Mouse (Mus musculus): ENCODE measurements around the gene Maml3.

DNA sequence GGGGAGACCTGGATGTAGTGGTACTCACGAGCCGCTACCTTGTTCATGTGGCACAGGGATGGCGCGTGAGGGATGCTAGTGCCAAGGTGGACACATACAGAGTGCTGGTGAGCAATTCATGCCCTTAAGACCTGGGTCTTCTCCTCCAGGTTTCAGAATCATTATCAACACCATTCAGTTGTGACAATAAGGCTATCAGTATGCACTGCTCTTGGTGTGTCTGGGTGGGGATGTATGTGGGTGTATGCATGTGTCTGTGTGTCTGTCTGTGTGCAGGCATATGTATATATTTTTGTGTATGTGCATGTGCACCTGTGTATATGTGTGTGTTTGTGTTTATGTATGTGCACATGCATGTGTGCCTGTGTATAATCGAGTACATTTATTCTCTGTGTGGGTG, 291.7 kb downstream of the Maml3 start:
- TF ChIP-seq CTCF (IDR thresholded peaks at IDR 0.05; ENCODE audit: low read depth) (no peak), EP300 (optimal IDR thresholded peaks at IDR 0.05) (no peak)

Data from stomach, postnatal 0 days (tissue).